Mouse (Mus musculus) brain, embryonic 14.5 days (tissue): ENCODE measurements around the gene Rab26.

Source experiments
- CTCF ChIP-seq: fragments of 200-500 bp; IDR thresholded peaks from 2 replicates; pipeline ENCODE4 v1.5.1; 2012; ENCODE audit warnings: inconsistent platforms, mild to moderate bottlenecking, moderate library complexity, borderline replicate concordance; ENCODE audit not compliant: insufficient read depth, insufficient read length; ENCODE audit errors: extremely low read depth
- POLR2A ChIP-seq: fragments of 200-500 bp; IDR thresholded peaks from 2 replicates; pipeline ENCODE4 v1.6.1; 2012; ENCODE audit warnings: mild to moderate bottlenecking, inconsistent platforms, borderline replicate concordance; ENCODE audit not compliant: poor library complexity, insufficient read depth, insufficient read length, severe bottlenecking; ENCODE audit errors: extremely low read depth

DNA sequence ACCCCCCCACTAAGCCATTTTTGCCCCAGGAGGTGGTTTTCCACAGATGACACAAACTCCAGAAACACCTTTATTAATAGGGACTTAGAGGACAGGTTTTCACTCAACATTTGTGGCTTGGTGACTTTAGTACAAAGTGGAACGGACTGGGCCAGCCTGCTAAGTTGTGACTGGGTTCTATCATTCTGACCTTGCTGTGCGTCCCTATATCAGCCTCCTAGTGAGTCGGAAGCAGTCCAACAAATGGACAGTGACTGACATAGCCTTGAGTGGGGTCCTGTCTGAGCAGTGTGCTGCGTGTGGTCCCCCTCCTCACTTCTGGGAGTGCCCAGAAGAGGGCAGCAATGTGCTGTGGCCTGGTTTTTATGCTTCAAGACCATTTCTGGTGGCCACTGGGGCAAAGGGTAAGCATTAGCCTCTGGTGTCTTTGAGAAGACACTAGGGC, 5.0 kb downstream of the Rab26 start:
- TF ChIP-seq POLR2A (0 out of 2 replicates have a peak, but pooled peaks have one; percentile 2), CTCF (peak; percentile 86)
